Mouse (Mus musculus): ENCODE measurements around the gene Tax1bp3. TPM values are rescaled to one million over a fixed set of nuclear protein-coding genes. Genes with fewer than 3 reads are reported as not detected.

Tax1bp3 gene
- polyA plus RNA-seq, 1 experiment, result 86.5 TPM

GRCm38 (mm10) chr11:73172186-73172585, 4.7 kb upstream of the Tax1bp3 start:
- no peak for TF ChIP-seq POLR2A (IDR thresholded peaks at IDR 0.05; ENCODE audit: low read depth, low read length)
- TF ChIP-seq CTCF (conservative IDR thresholded peaks at IDR 0.05; ENCODE audit: insufficient read depth, insufficient read length, low read depth, low read length), result no peak
- peak overlapping the region; percentile 73 for H3K27ac ChIP-seq (ENCODE audit: insufficient read depth, low read depth, low read length)
- H3K4me1 ChIP-seq (ENCODE audit: control insufficient read depth, insufficient read depth, low read length), result peaks cover 20% of the 10 kb centered on the region
- peak; percentile 96 for DNase-seq
- 15% methylated on average over 5 of the region's 5 CpGs for WGBS
- no peak overlapping the region for H3K4me3 ChIP-seq (ENCODE audit: insufficient read depth, low read depth, low read length)
- H3K27me3 ChIP-seq (replicated peaks; ENCODE audit: control insufficient read depth, insufficient read depth, low read length), result no peaks in the 10 kb centered on the region
- no peaks in the 10 kb centered on the region for H3K36me3 ChIP-seq (ENCODE audit: control insufficient read depth, insufficient read depth, low read length)

GRCm38 (mm10) chr11:73175612-73176011, 1.3 kb upstream of the Tax1bp3 start:
- TF ChIP-seq CTCF (conservative IDR thresholded peaks at IDR 0.05; ENCODE audit: insufficient read depth, insufficient read length, low read depth, low read length) (no peak), POLR2A (IDR thresholded peaks at IDR 0.05; ENCODE audit: low read depth, low read length) (no peak)
- peak overlapping the region; percentile 100; the same call in 1 of the 2 replicates for H3K4me3 ChIP-seq (ENCODE audit: insufficient read depth, low read depth, low read length)
- no peaks in the 10 kb centered on the region for H3K36me3 ChIP-seq (ENCODE audit: control insufficient read depth, insufficient read depth, low read length)
- peaks cover 30% of the 10 kb centered on the region for H3K4me1 ChIP-seq (ENCODE audit: control insufficient read depth, insufficient read depth, low read length)
- peak overlapping the region; percentile 98 for H3K27ac ChIP-seq (ENCODE audit: insufficient read depth, low read depth, low read length)
- H3K27me3 ChIP-seq (replicated peaks; ENCODE audit: control insufficient read depth, insufficient read depth, low read length), result no peaks in the 10 kb centered on the region
- WGBS, result 16% methylated on average over 8 of the region's 8 CpGs
- DNase-seq, result peak; percentile 96

- 2% methylated on average over 15 of the region's 15 CpGs for WGBS
- H3K27ac ChIP-seq (ENCODE audit: insufficient read depth, low read depth, low read length), result peak overlapping the region; percentile 98
Observed at GRCm38 (mm10) chr11:73176186-73176585, 697 bp upstream of the Tax1bp3 start.

GRCm38 (mm10) chr11:73177509-73177875, 609 bp downstream of the Tax1bp3 start:
- H3K27me3 ChIP-seq (replicated peaks; ENCODE audit: control insufficient read depth, insufficient read depth, low read length), result no peaks in the 10 kb centered on the region
- WGBS, result under 1% methylated on average over 28 of the region's 28 CpGs
- H3K36me3 ChIP-seq (ENCODE audit: control insufficient read depth, insufficient read depth, low read length), result no peaks in the 10 kb centered on the region
- H3K27ac ChIP-seq (ENCODE audit: insufficient read depth, low read depth, low read length), result peak overlapping the region; percentile 99
- TF ChIP-seq POLR2A (IDR thresholded peaks at IDR 0.05; ENCODE audit: low read depth, low read length), result no peak
- no peak for TF ChIP-seq CTCF (conservative IDR thresholded peaks at IDR 0.05; ENCODE audit: insufficient read depth, insufficient read length, low read depth, low read length)
- H3K4me1 ChIP-seq (ENCODE audit: control insufficient read depth, insufficient read depth, low read length), result peaks cover 18% of the 10 kb centered on the region; the same call in 1 of the 2 replicates
- peak overlapping the region; percentile 96 for H3K4me3 ChIP-seq (ENCODE audit: insufficient read depth, low read depth, low read length)
- peak; percentile 86 for DNase-seq

More at GRCm38 (mm10) chr11:73176186-73176585, 697 bp upstream of the Tax1bp3 start:
- DNase-seq, result no peak
- Histone ChIP-seq H3K4me3 (ENCODE audit: insufficient read depth, low read depth, low read length) (peak overlapping the region; percentile 100), H3K36me3 (ENCODE audit: control insufficient read depth, insufficient read depth, low read length) (no peaks in the 10 kb centered on the region), H3K27me3 (replicated peaks; ENCODE audit: control insufficient read depth, insufficient read depth, low read length) (no peaks in the 10 kb centered on the region), H3K4me1 (ENCODE audit: control insufficient read depth, insufficient read depth, low read length) (peaks cover 30% of the 10 kb centered on the region)
- TF ChIP-seq CTCF (conservative IDR thresholded peaks at IDR 0.05; ENCODE audit: insufficient read depth, insufficient read length, low read depth, low read length) (no peak), POLR2A (IDR thresholded peaks at IDR 0.05; ENCODE audit: low read depth, low read length) (no peak)

- Histone ChIP-seq H3K27ac (ENCODE audit: insufficient read depth, low read depth, low read length) (peak overlapping the region; percentile 99), H3K4me3 (ENCODE audit: insufficient read depth, low read depth, low read length) (peak overlapping the region; percentile 96), H3K36me3 (ENCODE audit: control insufficient read depth, insufficient read depth, low read length) (no peaks in the 10 kb centered on the region), H3K27me3 (replicated peaks; ENCODE audit: control insufficient read depth, insufficient read depth, low read length) (no peaks in the 10 kb centered on the region), H3K4me1 (ENCODE audit: control insufficient read depth, insufficient read depth, low read length) (peaks cover 14% of the 10 kb centered on the region; the same call in 1 of the 2 replicates)
- WGBS, result 4% methylated on average over 2 of the region's 2 CpGs
- peak; percentile 59 for DNase-seq
- no peak for TF ChIP-seq CTCF (conservative IDR thresholded peaks at IDR 0.05; ENCODE audit: insufficient read depth, insufficient read length, low read depth, low read length)
- TF ChIP-seq POLR2A (IDR thresholded peaks at IDR 0.05; ENCODE audit: low read depth, low read length), result no peak
Observed at GRCm38 (mm10) chr11:73177895-73178294, 1.0 kb downstream of the Tax1bp3 start.

- Histone ChIP-seq H3K4me1 (ENCODE audit: control insufficient read depth, insufficient read depth, low read length) (0 out of 2 replicates have a peak, but pooled peaks cover 3% of the 10 kb centered on the region), H3K36me3 (ENCODE audit: control insufficient read depth, insufficient read depth, low read length) (peaks cover 2% of the 10 kb centered on the region; the same call in 1 of the 2 replicates), H3K27me3 (replicated peaks; ENCODE audit: control insufficient read depth, insufficient read depth, low read length) (no peaks in the 10 kb centered on the region), H3K27ac (ENCODE audit: insufficient read depth, low read depth, low read length) (no peak overlapping the region), H3K4me3 (ENCODE audit: insufficient read depth, low read depth, low read length) (no peak overlapping the region)
- 90% methylated on average over 10 of the region's 10 CpGs for WGBS
- no peak for TF ChIP-seq CTCF (conservative IDR thresholded peaks at IDR 0.05; ENCODE audit: insufficient read depth, insufficient read length, low read depth, low read length)
- TF ChIP-seq POLR2A (IDR thresholded peaks at IDR 0.05; ENCODE audit: low read depth, low read length), result no peak
- DNase-seq, result no peak
Observed at GRCm38 (mm10) chr11:73185872-73186615, 9.2 kb downstream of the Tax1bp3 start.

- 69% methylated on average over 6 of the region's 6 CpGs for WGBS
- DNase-seq, result peak; percentile 57
- H3K36me3 ChIP-seq (ENCODE audit: control insufficient read depth, insufficient read depth, low read length), result peaks cover 2% of the 10 kb centered on the region; the same call in 1 of the 2 replicates
- H3K27me3 ChIP-seq (replicated peaks; ENCODE audit: control insufficient read depth, insufficient read depth, low read length), result no peaks in the 10 kb centered on the region
- H3K4me1 ChIP-seq (ENCODE audit: control insufficient read depth, insufficient read depth, low read length), result 0 out of 2 replicates have a peak, but pooled peaks cover 3% of the 10 kb centered on the region
- no peak overlapping the region for H3K4me3 ChIP-seq (ENCODE audit: insufficient read depth, low read depth, low read length)
- TF ChIP-seq CTCF (conservative IDR thresholded peaks at IDR 0.05; ENCODE audit: insufficient read depth, insufficient read length, low read depth, low read length) (no peak), POLR2A (IDR thresholded peaks at IDR 0.05; ENCODE audit: low read depth, low read length) (no peak)
- H3K27ac ChIP-seq (ENCODE audit: insufficient read depth, low read depth, low read length), result no peak overlapping the region
Observed at GRCm38 (mm10) chr11:73187231-73187630, 10.3 kb downstream of the Tax1bp3 start.

Data from kidney, adult 2 months (tissue).